Mouse (Mus musculus) retina, embryonic 14.5 days (tissue): Measurements from ENCODE around the gene Creg2.
"Not testable (repeated sequence)": the region's sequence is repeated elsewhere in the genome, so short reads cannot be mapped to it uniquely, and the experiment has no call there.

Source experiments
- DNase-seq: peaks from one replicate; pipeline ENCODE4 v3.0.0-alpha.2; 2015; ENCODE audit warnings: low spot score

The Creg2 gene

DNA sequence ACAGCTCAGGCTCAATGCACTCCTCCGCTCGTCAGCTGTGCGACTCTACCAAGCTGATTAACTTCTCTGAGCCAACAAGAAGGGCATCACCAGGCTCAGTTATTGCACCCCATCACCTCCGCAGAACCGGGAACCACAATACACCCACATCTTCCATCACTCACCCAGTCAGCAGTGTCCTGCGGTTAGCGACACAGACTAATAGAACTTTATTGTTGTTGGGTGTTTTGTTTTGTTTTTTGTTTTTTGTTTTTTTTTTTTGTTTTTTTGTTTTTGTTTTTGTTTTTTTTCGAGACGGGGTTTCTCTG lies at the start of gene Creg2:
Gene Creg2 (minus strand): TSS at position 234 of the 308 bp plus-strand sequence.
- no peak for DNase-seq

DNA sequence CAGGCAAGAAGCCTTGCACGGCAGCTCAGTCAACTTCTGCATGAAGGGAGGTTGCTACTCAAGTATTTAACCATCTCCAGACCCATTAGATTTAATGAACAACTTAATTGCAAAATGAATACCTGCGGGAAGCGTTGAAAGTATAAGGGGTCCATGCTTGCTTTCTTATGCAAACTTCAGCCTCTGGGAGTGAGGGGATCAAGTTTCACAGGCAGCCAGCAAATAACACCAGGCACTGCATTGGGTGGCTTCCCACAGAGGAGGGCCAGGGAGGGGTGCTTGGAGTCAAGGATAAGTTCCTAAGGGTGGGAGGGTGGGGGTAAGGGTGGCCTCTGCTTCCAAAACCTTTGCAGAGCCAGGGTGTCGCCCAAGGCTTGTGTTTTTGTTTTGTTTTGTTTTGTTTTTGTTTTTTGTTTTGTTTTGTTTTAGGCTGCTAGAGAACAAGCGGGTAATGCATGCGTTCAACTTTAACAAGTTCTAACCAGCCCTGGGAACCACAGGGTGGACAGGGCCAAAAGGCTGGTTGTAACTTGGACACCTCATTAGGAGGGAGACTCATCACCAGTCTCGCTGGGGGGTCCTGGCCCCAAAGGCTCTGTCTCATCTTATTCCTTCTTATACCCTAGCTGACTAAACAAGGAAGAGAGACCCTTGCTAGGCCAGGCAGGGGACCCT lies 49.5 kb upstream of the Creg2 start:
- DNase-seq = no peak

DNA sequence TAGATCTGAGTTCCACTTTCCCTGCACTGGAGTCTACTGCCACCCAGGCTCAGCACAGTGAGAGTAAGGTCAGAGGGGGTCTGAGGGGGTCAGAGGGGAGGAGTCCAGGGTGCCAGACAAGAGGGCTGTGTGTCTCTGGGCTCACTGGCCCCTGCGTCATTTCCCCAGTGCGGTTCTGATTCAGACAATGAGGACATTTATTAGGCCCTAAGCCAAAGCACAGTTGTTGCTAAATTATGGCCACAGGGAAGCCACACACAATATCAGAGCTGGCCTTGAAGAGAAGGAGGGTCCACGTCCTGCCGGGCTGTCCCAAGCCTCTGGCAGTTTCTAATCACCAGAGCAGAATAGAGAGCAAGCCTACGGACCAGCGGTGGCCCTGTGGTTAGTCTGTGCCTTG lies 47.2 kb upstream of the Creg2 start:
- DNase-seq = no peak

DNA sequence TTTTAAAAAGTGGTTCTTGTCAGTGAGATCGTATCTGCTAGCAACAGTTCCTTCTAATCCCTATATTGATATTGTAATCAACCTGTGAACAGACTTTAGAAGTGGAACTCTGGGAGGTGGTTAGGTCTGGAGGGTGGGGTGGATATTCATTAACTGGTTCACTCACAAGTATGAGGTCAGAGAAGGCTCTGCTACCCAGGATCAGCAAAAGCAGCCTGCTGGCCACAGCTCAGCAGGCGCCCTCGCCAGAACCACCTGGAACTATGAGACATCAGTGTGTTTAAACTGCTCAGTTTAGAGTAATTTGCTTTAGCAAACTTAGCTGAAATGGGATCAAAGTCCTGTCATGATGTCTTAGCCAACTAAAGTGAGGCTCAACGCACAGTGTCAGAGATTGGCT lies 43.9 kb upstream of the Creg2 start:
- DNase-seq = no peak

DNA sequence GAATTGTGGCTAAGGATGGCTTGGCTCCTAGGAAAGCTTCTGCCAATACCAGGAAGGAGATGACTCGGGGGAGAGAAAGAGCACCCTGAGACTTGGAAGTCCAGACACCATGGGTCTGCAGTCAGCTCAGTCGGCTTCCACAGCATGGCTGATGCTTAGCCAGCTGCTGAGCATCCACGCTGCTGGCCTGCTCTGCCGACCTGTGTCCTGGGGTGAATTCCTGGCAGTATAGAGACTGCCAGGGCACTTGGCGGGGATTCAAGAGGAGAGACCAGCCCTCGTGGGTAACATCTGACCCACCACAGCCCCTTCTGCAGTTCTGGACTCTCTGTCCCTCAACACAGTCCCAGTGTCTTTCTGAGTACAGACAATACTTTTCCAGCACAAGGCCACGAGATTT lies 43.5 kb upstream of the Creg2 start:
- DNase-seq = no peak

DNA sequence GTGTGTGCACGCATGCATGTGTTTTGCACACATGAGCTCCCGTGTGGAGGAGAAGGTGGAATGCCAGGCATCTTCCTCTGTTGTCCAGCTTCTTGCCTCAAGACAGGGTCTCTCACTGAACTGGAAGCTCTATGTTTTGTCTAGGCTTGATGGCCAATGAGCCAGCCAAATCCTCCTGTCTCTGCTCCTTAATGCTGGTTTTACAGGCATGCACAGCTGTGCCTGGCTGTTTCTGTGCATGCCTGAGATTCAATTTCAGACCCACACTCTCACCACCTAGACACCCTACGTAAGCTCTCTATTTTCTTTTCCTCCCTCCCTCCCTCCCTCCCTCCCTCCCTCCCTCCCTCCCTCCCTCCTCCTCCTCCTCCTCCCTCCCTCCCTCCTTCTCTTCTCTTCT lies 40.7 kb upstream of the Creg2 start:
- no peak for DNase-seq

DNA sequence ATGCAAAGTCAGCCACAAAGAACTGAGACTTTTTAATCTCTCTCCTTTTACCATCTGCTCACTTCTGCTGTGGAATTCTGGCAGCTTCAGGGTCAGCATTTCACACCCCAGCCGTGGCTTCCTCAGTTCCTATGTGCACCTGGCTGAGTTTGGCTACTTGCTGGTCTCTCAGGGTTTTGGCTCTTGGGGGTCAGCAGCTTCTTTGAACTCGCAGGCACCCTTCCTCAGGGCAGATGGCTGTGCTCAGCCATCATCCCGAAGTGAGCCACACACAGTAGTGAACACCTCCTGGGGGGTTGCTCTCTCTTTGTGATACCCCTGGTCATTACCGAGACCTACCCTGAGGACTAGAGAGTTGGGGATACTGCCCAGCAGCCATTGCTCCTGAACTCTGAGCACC lies 39.8 kb upstream of the Creg2 start:
- DNase-seq = no peak

DNA sequence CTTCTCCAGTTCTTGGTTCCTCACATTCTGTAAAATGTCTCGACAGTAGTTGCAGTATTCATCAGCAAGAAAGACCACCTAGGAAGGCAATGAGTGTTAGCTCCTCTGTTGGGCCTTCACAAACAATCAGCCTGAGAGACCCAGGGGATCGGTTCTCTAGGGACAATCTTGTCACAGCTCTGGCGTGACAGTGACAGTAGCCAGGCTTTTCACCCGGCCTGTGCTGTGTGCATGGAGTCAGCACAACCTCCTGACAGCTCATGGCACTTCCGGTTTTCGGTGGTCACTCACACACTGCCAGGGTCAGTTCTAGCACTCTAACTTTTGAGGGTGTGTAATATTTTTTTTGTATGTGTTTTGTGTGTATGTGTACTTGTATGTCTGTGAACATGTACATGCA lies 37.3 kb upstream of the Creg2 start:
- DNase-seq = no peak

DNA sequence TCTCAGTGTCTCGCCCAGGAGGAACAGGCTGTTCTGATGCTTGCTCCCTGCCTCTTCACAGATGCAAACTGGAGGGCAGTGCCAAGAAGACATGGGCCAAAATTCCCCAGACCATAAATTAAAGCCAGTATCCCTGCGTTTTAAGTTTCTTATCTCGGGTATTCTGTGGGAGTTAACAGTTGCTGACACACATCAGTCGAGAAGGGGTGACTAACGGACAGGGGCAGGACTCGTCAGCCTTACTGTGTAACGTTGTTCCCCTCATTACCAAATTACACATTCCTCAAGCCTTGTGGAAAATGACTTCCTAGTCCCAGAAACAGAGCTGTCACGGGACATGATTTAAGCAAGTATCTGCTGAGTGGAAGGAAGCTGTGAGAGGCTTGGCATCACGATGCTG lies 36.0 kb upstream of the Creg2 start:
- no peak for DNase-seq

DNA sequence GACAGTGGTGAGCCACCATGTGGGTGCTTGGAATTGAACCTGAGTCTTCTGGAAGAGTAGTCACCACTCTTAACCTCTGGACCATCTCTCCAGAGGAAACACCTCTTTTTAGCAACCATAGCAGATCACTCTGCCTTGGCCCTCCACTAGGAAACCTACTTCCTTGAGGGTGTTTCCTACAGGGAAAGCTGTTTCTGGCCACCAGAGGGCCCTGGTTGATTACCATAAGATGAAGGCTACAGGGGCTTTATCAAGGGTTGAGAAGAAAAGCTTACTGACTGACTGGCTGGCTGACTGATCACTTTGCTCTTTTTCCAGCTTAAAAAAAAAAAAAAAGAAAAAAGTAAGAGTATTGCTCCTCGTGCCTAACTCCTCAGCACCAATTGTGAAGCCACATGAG lies 34.6 kb upstream of the Creg2 start:
- DNase-seq = peak; percentile 82

DNA sequence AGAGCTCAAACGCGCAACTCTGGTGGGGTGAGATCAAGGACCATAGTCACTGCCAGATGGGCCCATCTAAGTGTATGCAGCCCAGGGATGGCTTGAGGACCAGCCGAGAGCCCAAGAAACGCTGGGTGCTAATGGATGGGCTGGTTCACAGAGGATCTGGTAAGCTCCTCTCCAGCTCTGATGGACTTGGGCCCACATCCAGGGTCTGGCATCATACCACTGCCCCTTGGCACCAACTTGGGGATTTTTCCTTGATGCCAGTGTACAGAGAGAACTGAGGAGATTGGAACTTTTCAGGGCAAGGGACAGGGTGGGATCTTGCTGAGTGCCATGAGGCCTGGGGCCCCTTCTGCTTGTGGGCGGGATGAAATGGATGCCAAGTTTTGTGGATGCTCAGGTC lies 30.4 kb upstream of the Creg2 start:
- no peak for DNase-seq

DNA sequence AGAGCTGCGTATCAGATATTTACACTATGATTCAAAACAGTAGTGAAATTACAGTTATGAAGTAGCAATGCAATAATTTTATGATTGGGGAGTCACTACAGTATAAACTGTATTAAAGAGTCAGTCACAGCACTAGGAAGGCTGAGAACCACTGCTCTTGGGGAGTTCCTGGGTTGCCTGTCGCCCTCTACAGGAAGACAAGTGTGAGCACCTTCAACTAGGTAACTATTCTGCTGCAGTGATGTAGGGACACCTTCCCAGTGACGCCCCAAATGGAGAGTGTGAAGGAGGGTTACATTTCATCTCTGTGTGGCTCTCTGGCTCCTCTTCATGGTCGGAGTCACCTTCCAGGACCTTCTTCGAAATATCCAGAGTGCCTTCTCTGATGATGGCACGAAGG lies 29.3 kb upstream of the Creg2 start:
- no peak for DNase-seq

DNA sequence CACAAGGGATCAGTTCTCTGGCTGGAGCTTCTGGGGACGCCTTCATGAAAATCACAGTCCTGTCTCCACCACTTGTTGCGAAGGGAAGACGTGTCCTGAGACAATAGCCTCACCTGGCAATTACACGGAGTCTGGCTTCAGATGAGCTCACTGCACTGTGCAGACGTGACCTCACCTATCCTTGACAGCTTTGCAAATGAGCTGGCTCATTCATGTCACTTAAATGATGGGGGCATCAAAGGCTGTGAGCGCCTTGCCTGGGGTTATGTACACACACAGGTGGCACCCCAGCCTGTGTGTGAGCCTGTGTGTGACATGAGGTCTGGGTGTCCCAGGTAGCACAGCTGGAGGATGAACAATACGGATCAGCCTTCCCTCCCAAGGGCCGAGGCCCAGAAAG lies 27.6 kb upstream of the Creg2 start:
- DNase-seq = no peak

DNA sequence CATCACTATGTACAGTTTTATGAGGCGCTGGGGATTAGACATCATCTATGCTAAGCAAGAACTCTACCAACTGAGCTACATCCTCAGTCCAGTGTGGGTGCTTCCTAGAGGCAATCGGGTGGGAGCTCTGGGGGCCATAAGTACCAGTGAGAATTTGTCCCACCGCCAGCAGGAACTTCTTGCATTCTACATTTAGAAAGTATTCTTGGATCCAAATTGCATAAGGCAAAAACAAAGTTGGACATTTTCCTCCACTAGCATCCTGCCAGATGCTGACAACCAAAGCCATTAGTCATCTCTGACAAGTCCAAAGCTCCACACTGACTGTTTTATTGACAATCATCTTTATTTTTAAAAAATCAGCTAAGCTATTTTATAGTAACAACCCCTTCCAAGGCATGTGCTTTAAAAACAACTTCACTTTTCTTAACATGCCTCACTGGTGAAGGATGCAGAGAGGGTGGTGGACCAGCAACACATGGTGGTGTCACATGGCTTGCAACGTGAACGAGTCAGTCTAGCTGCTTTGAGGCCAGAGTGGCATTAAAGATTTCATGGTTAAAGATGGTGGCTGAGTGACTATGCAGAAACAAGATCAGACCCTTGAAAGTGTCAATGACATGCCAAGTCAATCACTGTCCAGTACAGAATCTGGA lies 25.1 kb upstream of the Creg2 start:
- DNase-seq = no peak

DNA sequence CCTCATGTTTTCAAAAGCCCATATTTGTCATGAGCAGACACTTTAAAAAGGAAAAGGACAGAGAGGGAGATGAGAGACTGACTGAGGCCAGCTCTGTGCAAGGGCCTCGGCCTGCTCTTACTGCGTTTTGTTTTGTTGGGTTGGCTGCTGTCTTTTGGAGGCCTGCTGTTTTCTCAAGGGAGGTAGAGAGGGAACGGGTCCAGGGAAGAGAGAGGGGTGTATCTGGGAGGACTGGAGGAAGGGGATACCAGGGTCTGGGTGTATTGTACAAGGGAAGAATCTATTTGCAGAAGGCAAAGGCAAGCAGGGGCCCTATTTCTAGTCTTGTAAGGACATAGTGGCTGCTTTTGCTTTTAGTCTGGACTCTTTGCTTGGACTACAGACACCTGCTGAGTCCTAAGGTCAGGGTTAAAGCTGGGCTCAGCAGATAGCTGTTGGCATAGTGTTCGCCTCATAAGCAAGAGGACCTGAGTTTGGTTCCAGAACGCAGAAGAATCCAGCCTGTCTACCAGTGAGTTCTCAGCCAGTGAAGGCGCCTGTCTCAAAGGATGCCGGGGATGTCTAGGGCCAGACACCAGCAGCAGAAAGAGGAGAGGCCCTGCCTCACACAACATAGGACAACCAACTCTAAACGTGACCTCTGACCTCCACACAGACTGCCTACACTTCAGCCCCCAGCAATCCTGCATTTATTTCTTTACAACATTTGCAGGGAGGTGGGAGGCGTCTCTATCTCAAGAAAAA lies 21.3 kb upstream of the Creg2 start:
- no peak for DNase-seq

DNA sequence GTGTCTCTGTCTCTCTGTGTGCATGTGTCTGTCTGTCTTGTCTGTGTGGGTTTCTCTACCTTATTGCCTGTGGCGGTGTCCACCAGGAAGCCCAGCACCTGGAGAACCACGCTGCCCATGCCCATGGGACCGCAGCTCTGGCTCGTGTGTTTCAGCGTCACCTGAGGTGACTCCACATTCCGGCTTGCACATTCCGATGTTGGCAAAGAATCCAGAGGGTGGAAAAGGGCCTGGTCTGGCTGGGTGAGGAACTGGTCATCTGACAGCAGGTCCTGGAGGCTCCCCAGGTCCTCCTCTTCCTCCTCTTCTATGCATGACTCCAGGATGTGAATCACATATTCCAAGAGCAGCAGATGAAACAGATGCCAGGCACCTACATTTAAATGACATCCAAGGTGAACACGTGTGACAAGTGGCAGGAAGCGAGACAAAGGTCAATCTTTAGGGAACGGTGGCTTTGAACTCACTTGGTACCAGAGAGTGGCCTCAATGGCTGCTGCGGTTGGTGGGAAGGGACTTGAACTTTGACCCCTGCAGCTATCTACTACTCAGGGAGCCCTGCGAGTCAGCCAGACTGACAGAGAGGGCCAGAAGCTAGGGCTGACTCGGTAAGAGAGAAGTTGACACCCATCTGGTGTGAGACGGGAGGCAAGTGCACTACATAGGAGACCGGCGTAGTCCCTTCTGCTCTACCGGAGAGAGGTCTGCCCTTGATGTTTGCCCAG lies 19.1 kb upstream of the Creg2 start:
- no peak for DNase-seq

DNA sequence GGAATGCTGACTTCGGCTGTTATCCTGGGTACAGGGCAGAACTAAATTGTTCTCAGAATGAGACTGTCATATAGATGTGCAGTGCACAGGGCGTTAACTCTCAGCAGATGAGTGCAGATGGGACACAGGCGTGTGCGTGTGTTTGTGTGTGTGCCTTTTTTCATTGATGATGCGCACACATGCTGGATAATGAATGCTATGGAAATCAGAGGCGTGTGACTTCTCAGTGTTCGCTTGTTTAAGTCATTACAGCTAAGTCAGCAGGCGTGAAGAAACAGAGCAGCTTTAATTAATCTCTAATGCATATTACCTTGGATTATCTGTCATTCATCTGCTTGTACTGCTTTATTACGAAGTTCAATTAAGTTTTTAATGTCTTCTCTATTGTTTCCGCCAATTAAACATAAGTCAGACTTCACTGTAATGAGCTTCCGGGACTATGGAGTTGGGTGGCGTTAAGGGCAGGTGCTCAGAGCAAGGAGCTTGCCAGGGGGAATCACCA lies 15.5 kb upstream of the Creg2 start:
- peak; percentile 11 for DNase-seq

DNA sequence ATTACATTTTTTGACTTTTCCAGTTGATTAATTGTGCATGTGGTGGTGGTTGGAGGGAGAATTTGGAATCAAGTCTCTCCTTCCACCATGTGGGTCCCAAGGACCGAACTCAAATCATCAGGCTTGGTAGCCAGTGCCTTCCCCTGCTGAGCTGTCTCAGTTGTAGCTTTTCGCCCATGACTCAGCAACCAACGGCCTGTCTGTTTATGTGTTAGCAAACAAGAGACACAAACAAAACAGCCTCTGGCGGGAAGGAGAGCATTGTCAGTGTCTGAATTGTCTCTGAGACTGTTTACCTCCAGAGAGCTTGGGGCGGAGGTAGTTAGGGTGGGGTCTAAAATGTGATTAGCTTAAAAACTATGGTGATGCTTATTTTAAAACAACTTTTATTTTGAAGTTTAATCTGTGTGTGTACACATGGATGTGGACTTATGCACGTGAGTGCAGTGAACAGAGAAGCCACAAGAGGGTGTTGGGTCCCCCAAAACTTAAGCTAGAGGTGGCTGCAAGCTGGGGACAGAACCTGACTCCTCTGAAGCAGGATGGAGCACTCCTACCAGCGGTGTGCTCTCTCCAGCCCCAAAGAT lies 12.9 kb upstream of the Creg2 start:
- DNase-seq = no peak

DNA sequence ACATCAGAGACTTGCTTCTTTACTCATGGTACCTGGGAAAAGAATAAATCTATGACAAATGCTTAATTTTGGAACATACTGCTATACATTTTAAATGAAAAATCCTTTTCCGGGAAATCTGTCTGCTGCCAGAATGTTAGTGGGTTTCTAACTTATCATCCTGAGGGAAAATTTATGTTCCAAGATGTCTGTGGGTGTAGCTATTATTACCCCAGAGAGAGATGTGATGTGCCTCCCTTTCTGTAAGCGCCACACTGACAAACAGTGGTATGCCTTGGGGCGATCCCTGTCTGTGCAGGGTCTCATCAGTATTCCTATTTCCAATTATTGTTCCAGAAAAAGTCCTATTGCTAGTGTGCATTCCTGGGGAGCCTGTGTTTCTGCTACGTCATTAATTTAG lies 11.8 kb upstream of the Creg2 start:
- no peak for DNase-seq

DNA sequence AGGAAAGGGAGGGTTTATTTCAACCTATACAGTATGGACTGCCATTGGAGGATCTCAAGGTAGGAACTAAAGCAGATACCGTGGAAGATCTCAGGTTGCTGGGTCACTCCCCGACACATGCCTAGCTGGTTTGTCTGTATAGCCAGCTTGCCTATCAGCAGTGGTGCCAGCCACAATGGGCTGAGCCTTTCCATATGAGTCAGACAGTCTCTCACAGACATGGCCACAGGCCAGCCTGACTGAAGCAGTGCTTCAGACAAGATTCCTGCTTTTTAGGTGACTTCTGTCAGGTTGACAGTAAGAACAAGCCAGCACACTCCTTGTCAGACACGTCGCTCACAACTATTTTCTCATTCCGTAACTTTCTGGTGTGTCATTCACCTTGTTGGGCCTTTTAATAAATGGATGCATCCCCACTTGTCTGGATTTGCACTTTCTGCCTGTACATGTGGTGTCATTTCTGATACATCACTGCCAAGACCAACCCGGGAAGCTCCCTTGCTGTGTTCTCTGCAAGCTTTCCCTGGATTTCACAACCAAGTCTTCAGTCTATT lies 5.8 kb upstream of the Creg2 start:
- no peak for DNase-seq

DNA sequence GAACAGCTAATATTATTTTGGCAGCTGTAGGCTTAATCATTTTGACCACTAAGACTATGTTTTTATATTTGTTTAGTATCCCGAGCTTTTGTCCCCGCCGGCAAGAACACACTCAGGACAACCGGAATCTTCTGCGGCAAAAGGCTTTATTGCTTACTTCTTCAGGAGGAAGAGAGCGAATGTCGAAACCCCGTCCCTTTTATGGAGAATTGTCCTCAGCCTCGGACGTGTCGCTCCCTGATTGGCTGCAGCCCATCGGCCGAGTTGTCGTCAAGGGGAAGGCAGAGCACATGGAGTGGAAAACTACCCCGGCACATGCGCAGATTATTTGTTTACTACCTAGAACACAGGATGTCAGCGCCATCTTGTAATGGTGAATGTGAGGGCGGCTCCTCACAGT lies 3.6 kb upstream of the Creg2 start:
- DNase-seq = not testable (repeated sequence)

DNA sequence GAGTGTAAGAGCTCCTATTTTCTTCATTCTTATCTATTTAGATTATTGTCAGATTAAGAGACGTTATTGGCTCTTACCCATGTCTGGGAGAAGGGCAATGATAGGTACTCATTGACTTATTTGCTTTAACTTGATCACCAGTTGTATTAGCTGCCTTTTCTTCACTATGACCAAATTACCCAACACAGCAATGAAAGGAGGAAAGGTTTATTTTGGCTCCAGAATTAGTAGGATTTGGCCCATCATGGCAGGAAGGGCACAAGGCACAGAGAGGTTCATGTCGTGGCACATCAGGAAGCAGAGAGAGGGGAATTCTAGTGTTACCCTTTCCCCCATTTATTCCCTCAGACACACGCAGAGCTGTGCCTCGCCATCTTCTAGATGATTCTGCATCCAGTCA lies 1.8 kb upstream of the Creg2 start:
- DNase-seq = no peak
